In the genomic region with DNA sequence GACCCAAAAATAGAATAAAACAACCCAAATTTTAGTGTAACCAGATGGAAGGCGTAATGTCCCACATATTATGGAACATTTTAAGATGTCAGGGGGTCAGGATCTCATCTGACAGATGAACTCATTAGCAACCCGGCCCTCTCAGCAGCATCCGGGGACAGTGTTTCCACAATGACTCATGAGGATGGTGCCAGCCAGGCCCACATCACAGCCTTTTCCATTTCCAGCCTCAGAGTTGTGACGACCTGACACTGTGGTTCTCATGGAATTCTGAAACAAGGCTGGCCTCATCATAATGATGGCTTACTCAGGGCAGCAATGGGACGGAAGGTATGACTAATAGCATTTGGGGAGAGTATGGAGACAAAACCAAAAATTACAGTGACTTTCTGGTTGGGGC, we compare ENCODE assay signal across 18 mouse cellular contexts. TPM values are rescaled to one million over a fixed set of nuclear protein-coding genes. Genes with fewer than 3 reads are reported as not detected.
DNase-seq lines count a peak whose midpoint lies in the region; TF ChIP-seq lines count a peak whose summit lies in the region.
"Had no signal": no experiment of that assay in that cellular context is flagged by ENCODE, and none has a peak within 500 bp of the region (broad histone marks: within the 10 kb centered on the region; RNA-seq: fewer than 3 reads in every experiment).

No protein-coding gene starts in this region.

- H3K4me3 ChIP-seq in gastrocnemius, adult 2 months: no peak overlapping the region
- H3K4me3 ChIP-seq: erythroblast, embryonic 14.5 days; limb, embryonic 12.5 days; megakaryocyte, embryonic 14.5 days had no signal

- H3K27ac ChIP-seq in gastrocnemius, adult 2 months: peak overlapping the region; percentile 53; the same call in 1 of the 2 replicates
- H3K27ac ChIP-seq: limb, embryonic 12.5 days; liver, embryonic 14.5 days had no signal

- DNase-seq in gastrocnemius, adult 2 months: no peak
- DNase-seq in gastrocnemius, postnatal 14 days: no peak
- DNase-seq in right cerebral cortex, adult 18-20 months: peak; percentile 36
- no peak for DNase-seq in right cerebral cortex, postnatal 14 days
- DNase-seq in lung, postnatal 10 days: peak; percentile 52
- no peak for DNase-seq in urinary bladder, postnatal 14 days (ENCODE audit: low spot score)
- DNase-seq in thymus, adult 18-20 months: no peak
- DNase-seq: adrenal gland, adult 2 months; cerebellum, adult 11 months; cerebellum, postnatal 25 days; gastrocnemius, postnatal 36 days; heart, postnatal 36 days; kidney, adult 11 months; thymus, postnatal 4 days had no signal

- intact Hi-C loops in gastrocnemius, adult 2 months (cut with DNase I): no loop called here
- intact Hi-C loops in gastrocnemius, postnatal 14 days (cut with DNase I; ENCODE audit: low total_unique reads): no loop called here

- no peak for TF ChIP-seq CTCF in gastrocnemius, adult 2 months (IDR thresholded peaks at IDR 0.05)

RNA-seq across cellular contexts. Expression of a gene that starts 18.1 kb away (rescaled TPM):
- 10 to 100 TPM; 92.2 to 93.2 TPM for total RNA-seq in gastrocnemius, adult 2 months (2021)
- total RNA-seq in gastrocnemius, postnatal 14 days (2021): 10 to 100 TPM; 67.8 to 69.8 TPM

Comparison
In these comparisons a context has a peak if more than half of its experiments do, and no peak if none do; other contexts are left out.
1. DNase-seq: peak in right cerebral cortex, adult 18-20 months (single experiment) and lung, postnatal 10 days (single experiment); none in gastrocnemius, adult 2 months (single experiment), gastrocnemius, postnatal 14 days (single experiment), right cerebral cortex, postnatal 14 days (single experiment), urinary bladder, postnatal 14 days (single experiment) and thymus, adult 18-20 months (0 of 2).